Mouse (Mus musculus) erythroblast, embryonic 14.5 days (primary cell): ENCODE results near the gene Rad23a.

Experiments
- GATA1 ChIP-seq: IDR thresholded peaks from 2 replicates; pipeline ENCODE4 v1.6.1; 2012; ENCODE audit warnings: low read length, inconsistent platforms, mixed read lengths
- TAL1 ChIP-seq: IDR thresholded peaks from 3 replicates; pipeline ENCODE4 v1.6.1; 2012; ENCODE audit warnings: low read length, inconsistent platforms, mixed read lengths

- TF ChIP-seq GATA1 (no peak), TAL1 (no peak)
Observed at GRCm38 (mm10) chr8:84797971-84798370, 42.5 kb downstream of the Rad23a start.
